Mouse (Mus musculus) liver, embryonic 15.5 days (tissue): Measurements from ENCODE around the gene Evx1. TPM values are rescaled to one million over a fixed set of nuclear protein-coding genes. Genes with fewer than 3 reads are reported as not detected.

Experiments
- ATAC-seq: fragments of 200-750 bp; cut with Nextera tagmentation; 2 replicates; pipeline ENCODE4 v1.8.0; 2017; ENCODE audit warnings: moderate number of reproducible peaks, mild to moderate bottlenecking, moderate library complexity; ENCODE audit not compliant: insufficient read depth
- H3K27ac ChIP-seq: fragments of 300-500 bp; sonication (generic); replicated peaks from 2 replicates; pipeline ENCODE4 v1.5.1; 2015; ENCODE audit warnings: mild to moderate bottlenecking, inconsistent platforms
- H3K27me3 ChIP-seq: fragments of 300-500 bp; sonication (generic); 2 replicates; pipeline ENCODE4 v1.6.1; 2015; ENCODE audit warnings: mild to moderate bottlenecking, inconsistent platforms
- H3K36me3 ChIP-seq: fragments of 300-500 bp; sonication (generic); replicated peaks from 2 replicates; pipeline ENCODE4 v1.6.1; 2015; ENCODE audit warnings: moderate library complexity, mild to moderate bottlenecking, inconsistent platforms
- H3K4me1 ChIP-seq: fragments of 300-500 bp; sonication (generic); replicated peaks from 2 replicates; pipeline ENCODE4 v1.6.1; 2015; ENCODE audit warnings: inconsistent platforms
- H3K4me2 ChIP-seq: fragments of 300-500 bp; sonication (generic); 2 replicates; pipeline ENCODE4 v1.6.1; 2015; ENCODE audit warnings: moderate library complexity, mild to moderate bottlenecking, inconsistent platforms
- H3K4me3 ChIP-seq: fragments of 300-500 bp; sonication (generic); replicated peaks from 2 replicates; pipeline ENCODE4 v1.5.1; 2015; ENCODE audit warnings: mild to moderate bottlenecking, inconsistent platforms
- H3K9ac ChIP-seq: fragments of 300-500 bp; sonication (generic); 2 replicates; pipeline ENCODE4 v1.6.1; 2015; ENCODE audit warnings: moderate library complexity, mild to moderate bottlenecking, inconsistent platforms
- H3K9me3 ChIP-seq: fragments of 300-500 bp; sonication (generic); replicated peaks from 2 replicates; pipeline ENCODE4 v1.6.1; 2016; ENCODE audit warnings: inconsistent platforms
- WGBS: fragments of 180-500 bp; shearing (Covaris S2); methylation state at CpG from one replicate; pipeline ENCODE4 v1.1.7; 2015; ENCODE audit warnings: mixed read lengths; ENCODE audit not compliant: insufficient replicate concordance; 5-methylcytosine and 5-hydroxymethylcytosine counted together
- polyA plus RNA-seq: library from polyadenylated mRNA; unstranded; fragments of >200 nt; fragmentation: Nextera tagmentation; extraction: Ambion mirVana; gene quantifications from 2 replicates; pipeline ENCODE4 v1.2.1, GENCODE M21; 2015

The Evx1 gene
- polyA plus RNA-seq, 1 experiment from 2014 or later: not detected

- no peak for ATAC-seq
- no peaks in the 10 kb centered on the region for H3K9me3 ChIP-seq
- no peak overlapping the region for H3K27ac ChIP-seq
- no peaks in the 10 kb centered on the region for H3K36me3 ChIP-seq
- H3K9ac ChIP-seq: no peak overlapping the region
- H3K4me1 ChIP-seq: peaks cover 6% of the 10 kb centered on the region; the same call in 1 of the 2 replicates
- H3K27me3 ChIP-seq: peaks cover 100% of the 10 kb centered on the region
- H3K4me2 ChIP-seq: no peak overlapping the region
- H3K4me3 ChIP-seq: no peak overlapping the region
- WGBS: 9% methylated on average over 27 of the region's 27 CpGs
These were observed 2.4 kb downstream of the Evx1 start for GRCm38 (mm10) chr6:52315441-52316412.

GRCm38 (mm10) chr6:52316413-52317184, 3.3 kb downstream of the Evx1 start:
- H3K4me2 ChIP-seq: peak overlapping the region; percentile 25; the same call in 1 of the 2 replicates
- peaks cover 6% of the 10 kb centered on the region; the same call in 1 of the 2 replicates for H3K4me1 ChIP-seq
- H3K27ac ChIP-seq: no peak overlapping the region
- no peak for ATAC-seq
- peaks cover 100% of the 10 kb centered on the region for H3K27me3 ChIP-seq
- 9% methylated on average over 81 of the region's 81 CpGs for WGBS
- no peak overlapping the region for H3K9ac ChIP-seq
- no peaks in the 10 kb centered on the region for H3K9me3 ChIP-seq
- H3K4me3 ChIP-seq: peak overlapping the region; percentile 12; the same call in 1 of the 2 replicates
- no peaks in the 10 kb centered on the region for H3K36me3 ChIP-seq

- no peak overlapping the region for H3K4me2 ChIP-seq
- H3K27ac ChIP-seq: no peak overlapping the region
- H3K36me3 ChIP-seq: no peaks in the 10 kb centered on the region
- no peak for ATAC-seq
- no peak overlapping the region for H3K9ac ChIP-seq
- peaks cover 6% of the 10 kb centered on the region; the same call in 1 of the 2 replicates for H3K4me1 ChIP-seq
- 38% methylated on average over 14 of the region's 14 CpGs for whole genome bisulfite sequencing
- no peaks in the 10 kb centered on the region for H3K9me3 ChIP-seq
- no peak overlapping the region for H3K4me3 ChIP-seq
- H3K27me3 ChIP-seq: peaks cover 100% of the 10 kb centered on the region
These were observed 4.3 kb downstream of the Evx1 start for GRCm38 (mm10) chr6:52317461-52318180.

DNA sequence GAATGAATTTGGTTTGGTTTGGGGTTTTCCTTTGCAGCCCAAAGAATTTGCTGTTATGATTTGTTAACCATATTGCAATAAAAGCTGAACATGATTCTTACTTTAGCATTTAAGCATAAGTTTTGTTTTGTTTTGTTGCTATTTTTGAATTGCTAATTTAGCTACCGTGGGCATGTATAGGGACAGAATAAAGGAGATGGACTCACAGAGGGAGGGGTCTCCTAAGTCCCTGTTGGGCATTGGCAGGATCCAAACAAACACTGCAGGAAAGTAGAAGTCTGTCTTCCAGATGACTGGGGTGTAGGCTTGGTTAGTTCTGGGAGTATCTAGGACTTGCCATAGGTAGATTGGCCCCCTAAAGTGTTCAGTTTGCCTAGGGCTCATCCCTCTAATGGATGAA, 5.0 kb downstream of the Evx1 start:
- H3K4me3 ChIP-seq: no peak overlapping the region
- peaks cover 6% of the 10 kb centered on the region; the same call in 1 of the 2 replicates for H3K4me1 ChIP-seq
- no peak overlapping the region for H3K27ac ChIP-seq
- H3K27me3 ChIP-seq: peaks cover 100% of the 10 kb centered on the region
- no peaks in the 10 kb centered on the region for H3K9me3 ChIP-seq
- H3K36me3 ChIP-seq: no peaks in the 10 kb centered on the region
- no peak overlapping the region for H3K9ac ChIP-seq
- no peak for ATAC-seq
- WGBS: 38% methylated on average over 1 of the region's 1 CpGs
- no peak overlapping the region for H3K4me2 ChIP-seq

- Histone ChIP-seq H3K9ac (no peak overlapping the region), H3K4me1 (peaks cover 6% of the 10 kb centered on the region; the same call in 1 of the 2 replicates), H3K4me2 (no peak overlapping the region), H3K27ac (no peak overlapping the region), H3K27me3 (peaks cover 98% of the 10 kb centered on the region), H3K36me3 (no peaks in the 10 kb centered on the region), H3K9me3 (no peaks in the 10 kb centered on the region), H3K4me3 (no peak overlapping the region)
- no peak for ATAC-seq
- 6% methylated on average over 17 of the region's 17 CpGs for WGBS
These were observed 6.8 kb downstream of the Evx1 start for GRCm38 (mm10) chr6:52319956-52320690.

DNA sequence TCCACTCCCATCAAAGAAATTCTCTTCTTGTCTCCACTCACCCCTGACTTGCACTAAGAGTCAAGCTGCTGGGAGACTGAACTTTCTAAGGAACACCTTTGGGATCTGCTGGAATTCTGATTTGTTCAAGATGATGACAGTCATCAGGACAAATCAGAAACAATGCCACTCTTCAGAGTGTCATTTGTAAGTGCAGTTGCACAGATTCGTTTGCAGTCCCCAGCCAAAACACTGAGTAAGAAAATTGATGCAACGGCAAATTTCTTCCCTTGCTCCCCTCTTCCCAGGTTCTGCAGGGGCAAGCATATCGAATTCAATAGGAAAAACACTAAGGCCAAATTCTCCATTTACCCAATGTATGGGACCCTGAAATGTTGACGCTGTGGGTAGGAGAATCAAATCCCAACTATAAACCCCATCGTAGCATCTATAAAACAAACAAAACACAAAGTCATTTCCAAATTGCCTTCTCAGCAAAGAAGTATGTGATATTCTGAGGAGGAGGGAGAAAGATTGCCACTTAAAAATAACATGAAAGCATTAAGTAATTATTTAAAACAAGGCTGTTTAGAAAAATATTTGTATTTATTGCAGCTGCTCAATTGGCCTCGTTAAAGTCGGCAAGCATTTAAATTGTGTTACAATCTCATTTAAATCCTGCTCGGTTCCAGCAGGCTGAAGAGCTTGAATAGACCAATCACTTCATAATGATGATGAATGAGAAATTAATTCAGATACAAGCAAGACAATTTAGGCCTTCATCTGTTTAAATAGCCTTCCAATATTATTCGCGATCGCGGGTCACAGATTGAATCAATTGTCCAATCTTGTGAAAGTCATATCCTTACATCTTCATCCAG, 7.9 kb downstream of the Evx1 start:
- peaks cover 6% of the 10 kb centered on the region; the same call in 1 of the 2 replicates for H3K4me1 ChIP-seq
- no peak overlapping the region for H3K4me2 ChIP-seq
- ATAC-seq: no peak
- no peak overlapping the region for H3K9ac ChIP-seq
- peaks cover 90% of the 10 kb centered on the region for H3K27me3 ChIP-seq
- H3K4me3 ChIP-seq: no peak overlapping the region
- H3K27ac ChIP-seq: no peak overlapping the region
- no peaks in the 10 kb centered on the region for H3K36me3 ChIP-seq
- no peaks in the 10 kb centered on the region for H3K9me3 ChIP-seq
- 6% methylated on average over 12 of the region's 12 CpGs for WGBS

DNA sequence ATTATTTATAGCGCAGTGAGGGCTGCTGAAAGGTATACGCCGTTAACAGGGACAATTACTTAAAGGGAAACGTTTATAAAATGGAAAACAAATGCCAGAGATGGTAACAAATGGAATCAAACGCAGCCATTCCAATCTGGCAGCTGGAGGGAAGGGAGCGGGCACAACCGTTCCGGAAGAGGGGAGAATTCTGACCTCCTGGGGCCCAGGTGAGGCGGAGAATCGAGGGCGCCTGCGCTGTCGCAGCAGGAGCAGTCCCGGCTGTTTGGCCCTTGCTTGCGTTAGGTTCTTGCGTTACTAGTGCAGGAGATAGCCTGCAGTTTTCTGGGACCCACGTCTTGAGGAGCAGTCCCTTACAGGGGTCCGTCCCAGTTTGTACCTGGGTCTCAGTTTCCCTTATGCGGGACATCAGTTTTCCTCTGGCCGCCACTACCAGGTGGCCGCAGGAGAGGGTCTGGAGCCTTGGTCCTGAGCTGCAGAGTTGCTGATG, 8.6 kb downstream of the Evx1 start:
- H3K27ac ChIP-seq: no peak overlapping the region
- H3K9ac ChIP-seq: no peak overlapping the region
- ATAC-seq: no peak
- WGBS: 3% methylated on average over 21 of the region's 21 CpGs
- H3K4me1 ChIP-seq: 0 out of 2 replicates have a peak, but pooled peaks cover under 1% of the 10 kb centered on the region
- no peaks in the 10 kb centered on the region for H3K9me3 ChIP-seq
- H3K36me3 ChIP-seq: no peaks in the 10 kb centered on the region
- peaks cover 88% of the 10 kb centered on the region for H3K27me3 ChIP-seq
- H3K4me3 ChIP-seq: no peak overlapping the region
- H3K4me2 ChIP-seq: no peak overlapping the region

- Histone ChIP-seq H3K4me2 (no peak overlapping the region), H3K4me3 (no peak overlapping the region), H3K27me3 (peaks cover 79% of the 10 kb centered on the region), H3K9me3 (no peaks in the 10 kb centered on the region), H3K36me3 (no peaks in the 10 kb centered on the region), H3K9ac (no peak overlapping the region), H3K27ac (no peak overlapping the region), H3K4me1 (no peaks in the 10 kb centered on the region)
- no peak for ATAC-seq
- 3% methylated on average over 16 of the region's 16 CpGs for WGBS
These were observed 9.5 kb downstream of the Evx1 start for GRCm38 (mm10) chr6:52322721-52323215.

- Histone ChIP-seq H3K4me1 (no peaks in the 10 kb centered on the region), H3K27me3 (peaks cover 74% of the 10 kb centered on the region), H3K4me2 (no peak overlapping the region), H3K36me3 (no peaks in the 10 kb centered on the region), H3K27ac (no peak overlapping the region), H3K9ac (no peak overlapping the region), H3K9me3 (no peaks in the 10 kb centered on the region), H3K4me3 (no peak overlapping the region)
- ATAC-seq: no peak
- WGBS: 8% methylated on average over 10 of the region's 10 CpGs
These were observed 10.0 kb downstream of the Evx1 start for GRCm38 (mm10) chr6:52323292-52323691.
